Mouse (Mus musculus) hindbrain, postnatal 0 days (tissue): ENCODE results near the gene Tspan5. TPM values are rescaled to one million over a fixed set of nuclear protein-coding genes. Genes with fewer than 3 reads are reported as not detected.

Experiments used
- ATAC-seq: fragments of 200-750 bp; cut with Nextera tagmentation; 2 replicates; pipeline ENCODE4 v1.8.0; 2017; ENCODE audit warnings: mild to moderate bottlenecking, moderate TSS enrichment, moderate library complexity
- DNase-seq: peaks from one replicate; pipeline ENCODE4 v3.0.0-alpha.2; 2015; ENCODE audit warnings: low spot score
- H3K27ac ChIP-seq: fragments of 300-500 bp; sonication (generic); 2 replicates; pipeline ENCODE4 v1.5.1; 2014; ENCODE audit warnings: mild to moderate bottlenecking
- H3K27me3 ChIP-seq: fragments of 300-500 bp; sonication (generic); 2 replicates; pipeline ENCODE4 v1.6.1; 2014; ENCODE audit warnings: low read length, mixed read lengths; ENCODE audit not compliant: insufficient read depth
- H3K36me3 ChIP-seq: fragments of 300-500 bp; sonication (generic); 2 replicates; pipeline ENCODE4 v1.6.1; 2014; ENCODE audit warnings: low read length, mixed read lengths; ENCODE audit not compliant: insufficient read depth
- H3K4me1 ChIP-seq: fragments of 300-500 bp; sonication (generic); 2 replicates; pipeline ENCODE4 v1.6.1; 2014; ENCODE audit warnings: antibody characterized with exemption, low read length, mixed read lengths; ENCODE audit not compliant: insufficient read depth
- H3K4me2 ChIP-seq: fragments of 300-500 bp; sonication (generic); 2 replicates; pipeline ENCODE4 v1.6.1; 2014; ENCODE audit warnings: low read depth, mild to moderate bottlenecking, low read length, moderate library complexity, mixed read lengths
- H3K4me3 ChIP-seq: fragments of 300-500 bp; sonication (generic); 2 replicates; pipeline ENCODE4 v1.5.1; 2014; ENCODE audit warnings: low read length
- H3K9ac ChIP-seq: fragments of 300-500 bp; sonication (generic); replicated peaks from 2 replicates; pipeline ENCODE4 v1.6.1; 2014; ENCODE audit warnings: mild to moderate bottlenecking, low read length, moderate library complexity, mixed read lengths
- H3K9me3 ChIP-seq: fragments of 300-500 bp; sonication (generic); 2 replicates; pipeline ENCODE4 v1.6.1; 2016; ENCODE audit warnings: low read length, mixed read lengths
- CTCF ChIP-seq: IDR thresholded peaks from 2 replicates; pipeline ENCODE4 v1.5.1; 2016; ENCODE audit warnings: antibody characterized with exemption, control low read depth, low read depth
- WGBS: fragments of 180-500 bp; shearing (Covaris S2); extraction: QIAGEN DNeasy Blood & Tissue Kit; methylation state at CpG from one replicate; pipeline ENCODE4 v1.1.7; 2014; 5-methylcytosine and 5-hydroxymethylcytosine counted together
- polyA plus RNA-seq: library from polyadenylated mRNA; unstranded; fragments of >200 nt; fragmentation: Nextera tagmentation; extraction: Ambion mirVana; gene quantifications from 2 replicates; pipeline ENCODE4 v1.2.1, GENCODE M21; 2015
- total RNA-seq: library from RNA; depleted of rRNA; stranded (reverse); fragments of >200 nt; gene quantifications from 2 replicates; pipeline ENCODE4 v1.2.3, GENCODE M21; 2014

Tspan5 gene
- total and polyA plus RNA-seq, 2 experiments from 2014 or later: 86.0 to 135 TPM

- Histone ChIP-seq H3K9me3 (no peaks in the 10 kb centered on the region), H3K9ac (no peak overlapping the region), H3K4me1 (peaks cover 17% of the 10 kb centered on the region), H3K27ac (0 out of 2 replicates have a peak overlapping the region, but pooled peaks have one; percentile 20), H3K27me3 (no peaks in the 10 kb centered on the region), H3K4me2 (no peak overlapping the region), H3K36me3 (no peaks in the 10 kb centered on the region), H3K4me3 (no peak overlapping the region)
- ATAC-seq (no peak), DNase-seq (no peak)
- no peak for TF ChIP-seq CTCF
- 48% methylated on average over 5 of the region's 5 CpGs for WGBS
Observed at GRCm38 (mm10) chr3:138841288-138841687, 99.3 kb downstream of the Tspan5 start.

- Histone ChIP-seq H3K4me3 (no peak overlapping the region), H3K9ac (no peak overlapping the region), H3K4me2 (no peak overlapping the region), H3K27ac (no peak overlapping the region), H3K9me3 (no peaks in the 10 kb centered on the region), H3K4me1 (peaks cover 17% of the 10 kb centered on the region), H3K36me3 (no peaks in the 10 kb centered on the region), H3K27me3 (no peaks in the 10 kb centered on the region)
- no peak for DNase-seq
- 68% methylated on average over 2 of the region's 2 CpGs for WGBS
- no peak for ATAC-seq
- TF ChIP-seq CTCF: no peak
Observed at GRCm38 (mm10) chr3:138843180-138843579, 101.2 kb downstream of the Tspan5 start.

GRCm38 (mm10) chr3:138843641-138844040 lies 101.6 kb downstream of the Tspan5 start:
- 87% methylated on average over 5 of the region's 5 CpGs for WGBS
- Histone ChIP-seq H3K9ac (no peak overlapping the region), H3K36me3 (no peaks in the 10 kb centered on the region), H3K27me3 (no peaks in the 10 kb centered on the region), H3K27ac (no peak overlapping the region), H3K4me1 (peaks cover 17% of the 10 kb centered on the region), H3K4me3 (no peak overlapping the region), H3K9me3 (no peaks in the 10 kb centered on the region), H3K4me2 (no peak overlapping the region)
- DNase-seq (no peak), ATAC-seq (no peak)
- no peak for TF ChIP-seq CTCF

- TF ChIP-seq CTCF: no peak
- no peak for DNase-seq
- H3K4me2 ChIP-seq: no peak overlapping the region
- H3K4me1 ChIP-seq: peaks cover 3% of the 10 kb centered on the region; the same call in 1 of the 2 replicates
- no peak for ATAC-seq
- no peak overlapping the region for H3K4me3 ChIP-seq
- WGBS: 97% methylated on average over 1 of the region's 1 CpGs
- H3K27ac ChIP-seq: no peak overlapping the region
- H3K36me3 ChIP-seq: no peaks in the 10 kb centered on the region
- no peaks in the 10 kb centered on the region for H3K27me3 ChIP-seq
- H3K9me3 ChIP-seq: no peaks in the 10 kb centered on the region
- no peak overlapping the region for H3K9ac ChIP-seq
Observed at GRCm38 (mm10) chr3:138845820-138846219, 103.8 kb downstream of the Tspan5 start.

- Histone ChIP-seq H3K9ac (no peak overlapping the region), H3K9me3 (no peaks in the 10 kb centered on the region), H3K4me3 (no peak overlapping the region), H3K27ac (no peak overlapping the region), H3K36me3 (no peaks in the 10 kb centered on the region), H3K27me3 (no peaks in the 10 kb centered on the region), H3K4me2 (no peak overlapping the region), H3K4me1 (peaks cover 4% of the 10 kb centered on the region)
- DNase-seq (no peak), ATAC-seq (no peak)
- WGBS: 88% methylated on average over 3 of the region's 3 CpGs
- TF ChIP-seq CTCF: no peak
Observed at GRCm38 (mm10) chr3:138847809-138848208, 105.8 kb downstream of the Tspan5 start.

GRCm38 (mm10) chr3:138849755-138850301 lies 107.8 kb downstream of the Tspan5 start:
- no peak for TF ChIP-seq CTCF
- H3K9me3 ChIP-seq: no peaks in the 10 kb centered on the region
- H3K27ac ChIP-seq: peak overlapping the region; percentile 7; the same call in 1 of the 2 replicates
- no peak overlapping the region for H3K4me2 ChIP-seq
- DNase-seq: no peak
- H3K4me1 ChIP-seq: peaks cover 17% of the 10 kb centered on the region
- H3K27me3 ChIP-seq: no peaks in the 10 kb centered on the region
- ATAC-seq: peak; percentile 15; the same call in 1 of the 2 replicates
- no peaks in the 10 kb centered on the region for H3K36me3 ChIP-seq
- no peak overlapping the region for H3K9ac ChIP-seq
- no peak overlapping the region for H3K4me3 ChIP-seq
- WGBS: 44% methylated on average over 11 of the region's 11 CpGs

GRCm38 (mm10) chr3:138851876-138852275 lies 109.9 kb downstream of the Tspan5 start:
- no peak overlapping the region for H3K4me3 ChIP-seq
- H3K36me3 ChIP-seq: no peaks in the 10 kb centered on the region
- 67% methylated on average over 8 of the region's 8 CpGs for WGBS
- no peak overlapping the region for H3K27ac ChIP-seq
- DNase-seq: peak; percentile 40
- peak; percentile 53 for ATAC-seq
- H3K9ac ChIP-seq: no peak overlapping the region
- no peak for TF ChIP-seq CTCF
- H3K4me2 ChIP-seq: no peak overlapping the region
- no peaks in the 10 kb centered on the region for H3K9me3 ChIP-seq
- peaks cover 26% of the 10 kb centered on the region for H3K4me1 ChIP-seq
- H3K27me3 ChIP-seq: no peaks in the 10 kb centered on the region
